Mouse (Mus musculus): ENCODE results near the gene C2cd5. TPM values are rescaled to one million over a fixed set of nuclear protein-coding genes. Genes with fewer than 3 reads are reported as not detected.

Gene C2cd5
- total RNA-seq, 2 experiments from 2014 or later: 98.8 to 122 TPM

DNA sequence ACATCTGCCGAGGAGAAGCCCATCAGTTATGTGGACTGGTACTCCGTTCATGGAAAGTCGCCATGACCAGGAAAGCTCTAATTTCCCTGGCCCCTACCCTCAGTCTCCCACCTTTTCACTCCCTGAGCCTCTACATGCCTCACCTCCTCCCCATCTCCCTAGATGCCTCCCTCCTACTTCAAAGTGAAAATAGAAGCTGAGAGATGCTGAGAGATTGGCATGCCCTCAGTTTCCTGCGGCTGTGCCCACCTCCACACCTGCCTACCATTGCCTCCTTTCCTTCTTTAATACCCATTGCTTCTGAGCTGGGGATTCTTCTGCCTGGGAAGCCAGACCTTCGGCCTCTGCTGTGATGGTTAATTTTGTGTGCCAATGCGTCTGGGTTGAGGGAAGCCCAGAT is 19.4 kb upstream of the C2cd5 start:
- no peak for ATAC-seq (replicated peaks; ENCODE audit: low FRiP score, poor library complexity, severe bottlenecking)

DNA sequence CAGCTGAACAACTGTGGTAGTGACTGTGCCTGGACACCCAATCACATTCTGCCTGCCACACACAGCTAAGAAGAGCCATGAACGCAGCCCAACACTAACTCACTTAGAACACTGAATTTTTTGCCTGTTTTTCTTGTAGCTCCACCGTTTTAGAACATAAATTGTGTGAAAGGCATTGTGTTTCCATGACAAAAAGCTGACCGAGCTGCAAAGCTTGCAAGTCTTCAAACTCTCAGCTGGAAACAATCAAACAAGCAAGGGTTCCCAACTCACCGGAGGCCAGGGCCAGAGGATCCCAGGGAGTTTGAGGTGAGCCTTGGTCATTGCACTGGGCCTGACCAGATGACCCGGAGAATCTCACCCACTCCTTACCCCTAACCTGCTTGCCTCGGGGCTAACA is 16.8 kb upstream of the C2cd5 start:
- no peak for ATAC-seq (replicated peaks; ENCODE audit: low FRiP score, poor library complexity, severe bottlenecking)

DNA sequence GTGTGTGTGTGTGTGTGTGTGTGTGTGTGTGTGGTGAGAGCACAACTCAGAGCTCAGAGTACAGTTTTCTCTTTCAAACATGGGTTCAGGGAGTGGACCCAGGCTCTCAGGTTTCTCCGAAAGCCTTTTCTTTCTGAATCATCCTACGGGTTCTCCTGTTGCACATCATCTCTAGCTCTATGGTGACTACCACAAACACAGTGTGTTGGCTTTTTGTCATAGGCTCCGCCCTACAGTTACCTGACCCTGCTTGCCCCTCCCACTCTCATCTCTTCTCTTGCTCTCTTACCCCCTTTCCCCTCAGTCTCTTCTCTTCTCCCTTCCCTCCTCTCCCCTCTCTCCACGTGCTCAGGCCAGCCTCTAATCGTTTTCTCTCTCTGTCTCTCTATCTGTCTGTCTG is 15.6 kb upstream of the C2cd5 start:
- ATAC-seq (replicated peaks; ENCODE audit: low FRiP score, poor library complexity, severe bottlenecking): peak; percentile 61

DNA sequence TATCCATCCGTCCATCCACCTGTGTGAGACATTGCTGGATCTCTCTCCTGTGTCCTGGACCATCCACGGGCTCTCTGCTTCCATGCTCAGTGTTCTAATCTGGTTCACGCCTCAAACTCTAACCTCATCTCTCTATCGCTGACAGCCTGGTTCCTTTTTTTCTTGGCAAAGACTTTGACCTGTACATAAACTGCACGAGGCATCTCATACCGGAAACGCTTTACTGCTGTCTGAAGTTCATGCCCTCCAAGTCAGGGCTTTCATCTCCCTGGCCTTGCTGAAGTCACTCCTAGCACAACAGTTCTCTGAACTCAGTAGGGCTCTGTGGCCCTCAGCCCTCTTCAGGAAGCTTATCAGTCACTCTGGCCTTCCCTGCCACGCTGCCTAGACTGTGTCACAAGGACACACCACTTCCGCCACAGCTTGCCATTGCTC is 15.1 kb upstream of the C2cd5 start:
- peak; percentile 79 for ATAC-seq (replicated peaks; ENCODE audit: low FRiP score, poor library complexity, severe bottlenecking)

DNA sequence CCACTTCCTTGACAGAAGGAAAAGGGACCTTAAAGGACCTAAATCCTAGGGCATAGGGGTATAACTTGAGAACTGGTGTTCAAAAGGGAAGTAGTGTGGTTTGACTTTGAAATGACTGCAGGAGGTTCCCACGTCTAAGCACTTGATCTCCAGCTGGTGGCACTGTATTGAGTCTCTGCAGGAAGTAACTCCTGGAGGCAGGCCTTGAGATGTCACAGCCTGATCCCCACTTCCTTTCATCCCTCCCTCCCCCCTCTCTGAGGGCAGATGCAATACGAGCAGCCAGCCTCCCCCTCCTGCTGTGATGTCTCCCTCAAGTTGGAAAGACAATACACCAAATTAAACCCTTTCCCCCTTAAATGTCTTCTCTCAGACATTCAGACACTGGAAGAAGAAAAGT is 14.6 kb upstream of the C2cd5 start:
- no peak for ATAC-seq (replicated peaks; ENCODE audit: low FRiP score, poor library complexity, severe bottlenecking)

DNA sequence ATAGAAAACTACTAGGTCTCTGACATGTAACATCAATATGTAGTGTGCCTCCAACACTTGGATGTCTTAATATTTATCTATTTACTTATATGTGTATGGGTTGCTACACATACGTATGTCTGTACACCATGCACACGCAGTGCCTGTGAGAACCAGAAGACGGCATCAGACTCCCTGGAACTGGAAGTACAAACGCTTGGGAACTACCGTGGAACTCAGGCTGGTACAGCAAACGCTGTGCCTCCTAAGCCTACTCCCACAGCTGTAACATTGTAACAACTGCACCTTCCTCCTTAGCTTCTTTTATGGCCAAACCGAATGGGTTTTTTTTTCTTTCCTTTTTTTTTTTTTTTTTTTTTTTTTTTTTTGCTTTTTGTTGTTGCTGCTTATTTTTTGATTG is 10.4 kb upstream of the C2cd5 start:
- no peak for ATAC-seq (replicated peaks; ENCODE audit: low FRiP score, poor library complexity, severe bottlenecking)

DNA sequence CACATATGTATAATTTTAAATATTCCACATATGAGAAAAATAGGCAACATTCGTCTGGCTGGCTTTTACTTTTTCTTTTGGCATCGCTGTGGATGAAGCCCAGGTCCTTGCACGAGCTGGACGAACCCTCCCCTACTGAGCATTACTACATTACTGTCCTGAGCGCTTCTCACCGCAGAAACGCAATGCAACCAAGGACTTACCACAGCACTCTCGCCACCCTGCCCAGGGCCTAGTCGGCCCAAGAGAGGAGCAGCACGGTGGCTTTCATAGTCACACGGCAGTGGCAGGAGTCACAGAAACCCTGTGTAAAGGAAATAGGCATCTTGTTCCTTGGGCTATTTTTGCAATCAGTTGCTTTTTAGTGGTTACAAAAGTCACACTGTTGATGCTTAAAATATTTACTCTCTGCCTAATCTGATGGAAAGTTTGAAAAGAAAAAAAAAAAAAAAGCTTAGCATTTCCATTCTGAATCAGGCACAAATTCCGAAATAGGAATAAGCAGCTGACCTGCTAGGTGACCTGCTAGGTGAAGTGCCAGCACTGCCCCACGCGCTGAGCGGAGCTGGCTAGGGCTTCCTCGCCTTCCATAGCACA is 9.8 kb upstream of the C2cd5 start:
- ATAC-seq (replicated peaks; ENCODE audit: low FRiP score, poor library complexity, severe bottlenecking): no peak

DNA sequence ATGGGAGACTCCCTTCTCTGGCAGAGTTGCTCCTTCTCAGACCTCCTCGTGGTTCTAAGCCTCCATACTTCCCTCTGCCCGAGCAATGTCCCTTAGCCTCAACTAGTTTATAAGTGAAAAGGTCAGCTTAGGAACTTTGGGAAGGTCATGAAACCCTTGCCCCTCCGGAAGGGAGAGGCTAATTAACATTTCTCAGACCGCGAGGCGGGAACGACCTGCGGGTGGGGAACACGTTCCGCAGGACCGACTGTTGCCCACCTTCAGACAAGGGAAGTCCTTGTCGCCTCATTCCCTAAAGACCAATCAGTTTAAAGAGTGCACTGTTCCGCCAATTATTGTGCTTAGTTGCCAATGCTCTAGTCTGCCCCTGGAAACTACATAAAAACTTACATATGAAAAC is 8.1 kb upstream of the C2cd5 start:
- no peak for ATAC-seq (replicated peaks; ENCODE audit: low FRiP score, poor library complexity, severe bottlenecking)

DNA sequence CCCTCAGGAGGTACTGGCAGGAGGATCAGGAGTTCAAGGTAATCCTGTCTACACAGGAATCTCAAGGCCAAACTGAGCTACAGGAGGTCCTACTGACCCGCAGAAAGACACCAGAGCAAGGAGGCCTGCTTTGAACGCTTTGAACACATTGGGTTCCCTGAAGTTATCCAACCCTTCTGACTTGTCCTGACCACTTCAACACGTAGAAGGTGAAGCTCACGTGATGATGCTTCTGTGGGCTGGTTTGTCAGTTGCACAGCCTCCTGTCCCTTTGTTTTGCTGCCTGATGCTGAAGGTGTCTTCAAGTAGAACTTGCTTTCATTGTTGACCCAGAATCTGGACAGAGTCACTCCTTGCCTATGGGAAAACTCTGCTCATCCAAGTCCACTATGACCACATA is 7.7 kb upstream of the C2cd5 start:
- ATAC-seq (replicated peaks; ENCODE audit: low FRiP score, poor library complexity, severe bottlenecking): no peak

DNA sequence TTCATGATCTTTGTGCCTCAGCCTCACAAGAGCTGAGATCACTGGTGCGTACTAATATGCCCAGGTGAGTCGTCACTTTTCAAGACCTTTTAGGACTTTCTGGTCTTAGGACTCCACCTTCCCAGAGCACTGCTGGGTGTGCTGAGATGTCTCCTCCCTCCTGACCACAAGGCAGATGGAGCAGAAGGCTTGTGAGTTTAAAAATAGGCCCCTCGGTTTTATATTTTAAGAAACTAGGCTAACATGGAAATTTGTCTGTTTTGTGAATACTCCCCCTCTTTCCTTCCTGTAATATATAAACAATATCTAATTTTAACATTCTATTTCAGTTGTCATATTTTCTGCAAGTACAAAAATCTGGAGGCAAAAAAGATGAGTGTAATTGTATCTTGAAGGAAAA is 5.8 kb upstream of the C2cd5 start:
- ATAC-seq (replicated peaks; ENCODE audit: low FRiP score, poor library complexity, severe bottlenecking): no peak

DNA sequence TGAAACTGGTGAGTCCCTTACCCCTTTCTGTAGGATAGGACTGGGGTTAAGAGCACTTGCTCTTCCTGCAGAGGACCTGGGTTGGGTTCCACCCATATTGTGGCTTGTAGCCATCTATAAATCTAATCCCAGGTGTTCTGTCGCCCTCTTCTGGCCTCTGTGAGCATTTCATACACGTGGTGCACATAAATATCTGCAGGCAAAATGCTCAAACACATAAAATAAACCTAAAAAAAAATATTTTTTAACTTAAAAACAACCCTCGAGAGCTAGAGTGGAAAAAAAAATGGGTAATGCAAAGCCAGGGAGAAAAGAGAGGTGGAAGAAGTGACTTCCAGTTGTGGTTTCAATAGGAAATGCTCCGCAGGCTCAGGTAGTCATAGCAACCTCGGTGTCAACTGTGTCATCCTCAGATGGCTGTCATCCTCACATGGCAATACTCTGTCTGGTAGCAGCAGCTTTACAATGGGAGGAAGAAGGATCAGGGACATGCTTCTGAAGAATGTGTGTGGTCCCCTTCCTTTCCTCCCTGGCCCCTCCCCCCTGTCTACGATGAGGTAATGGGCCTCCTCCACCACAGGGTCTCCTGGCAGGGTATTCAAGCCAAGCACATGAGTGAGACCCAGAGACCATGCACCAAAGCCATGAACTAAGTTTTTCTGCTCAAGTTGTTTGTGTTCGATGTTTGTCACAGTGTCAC is 4.2 kb upstream of the C2cd5 start:
- no peak for ATAC-seq (replicated peaks; ENCODE audit: low FRiP score, poor library complexity, severe bottlenecking)

DNA sequence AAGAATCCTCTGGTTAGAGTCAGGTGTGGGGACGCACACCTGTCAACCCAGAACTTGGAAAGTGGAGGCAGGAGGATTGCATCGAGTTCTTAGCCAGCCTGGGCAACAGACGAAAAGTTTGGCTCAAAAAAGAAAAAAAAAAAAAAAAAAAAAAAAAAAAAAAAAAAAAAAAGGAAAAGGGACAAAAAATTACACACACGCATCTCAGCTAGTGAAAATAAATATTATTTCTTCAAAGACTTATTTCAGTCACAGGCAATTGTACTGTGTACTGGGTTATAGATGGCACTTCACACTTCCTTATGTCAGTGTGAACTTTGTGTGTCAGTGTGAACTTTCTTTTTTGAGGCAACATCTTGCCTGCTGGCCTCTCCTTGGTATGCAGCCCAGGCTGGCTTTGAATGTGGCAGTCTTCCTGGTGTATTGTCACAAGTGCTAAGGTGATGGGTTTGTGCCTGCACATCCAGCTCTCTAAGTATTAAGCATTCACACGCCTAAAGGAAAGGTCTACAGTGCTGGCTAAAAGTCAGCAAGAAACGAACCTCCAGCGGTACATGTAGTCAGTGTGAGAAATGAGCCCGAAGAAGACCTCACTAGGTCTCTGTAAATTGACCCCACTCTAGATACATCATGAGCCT is 656 bp upstream of the C2cd5 start:
- ATAC-seq (replicated peaks; ENCODE audit: low FRiP score, poor library complexity, severe bottlenecking): no peak

DNA sequence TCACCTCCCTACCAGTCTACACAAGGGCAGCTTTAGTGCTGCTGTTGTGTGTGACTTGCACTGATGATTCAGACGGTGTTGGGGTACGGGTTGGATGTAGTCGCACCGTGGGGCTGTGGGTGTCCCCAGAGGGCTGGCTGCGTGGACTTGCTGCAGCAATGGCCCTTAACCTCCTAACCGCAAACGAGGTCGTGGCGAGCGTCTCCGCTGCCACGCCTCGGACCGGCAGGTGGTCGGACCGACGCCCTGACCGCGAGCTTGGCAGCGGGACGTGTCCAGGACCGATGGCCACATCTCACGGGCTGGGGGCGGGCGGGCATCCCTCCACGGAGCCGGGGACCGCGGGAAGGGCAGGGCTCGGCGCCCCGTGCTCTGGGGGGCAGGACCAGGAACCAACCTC is 660 bp downstream of the C2cd5 start:
- ATAC-seq (replicated peaks; ENCODE audit: low FRiP score, poor library complexity, severe bottlenecking): peak; percentile 68

DNA sequence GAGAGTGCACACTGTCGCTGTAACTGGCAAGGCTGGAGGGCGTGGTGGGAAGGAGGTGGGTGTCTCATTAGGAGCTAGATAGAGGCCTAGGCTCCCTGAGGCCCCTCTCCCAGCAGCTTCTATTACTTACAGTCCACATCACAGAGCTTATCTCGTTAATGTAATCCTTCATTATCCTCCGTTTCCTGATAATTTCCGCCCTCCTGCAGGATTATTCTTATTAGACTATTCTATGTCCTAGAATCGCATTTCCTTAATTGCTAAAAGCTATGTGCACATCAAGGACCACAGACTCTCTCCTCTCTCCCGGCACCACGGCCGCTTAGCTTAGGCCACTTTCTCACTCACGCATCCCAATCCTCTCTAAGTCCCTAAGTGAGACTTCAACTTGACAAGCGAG is 4.8 kb downstream of the C2cd5 start:
- no peak for ATAC-seq (replicated peaks; ENCODE audit: low FRiP score, poor library complexity, severe bottlenecking)

DNA sequence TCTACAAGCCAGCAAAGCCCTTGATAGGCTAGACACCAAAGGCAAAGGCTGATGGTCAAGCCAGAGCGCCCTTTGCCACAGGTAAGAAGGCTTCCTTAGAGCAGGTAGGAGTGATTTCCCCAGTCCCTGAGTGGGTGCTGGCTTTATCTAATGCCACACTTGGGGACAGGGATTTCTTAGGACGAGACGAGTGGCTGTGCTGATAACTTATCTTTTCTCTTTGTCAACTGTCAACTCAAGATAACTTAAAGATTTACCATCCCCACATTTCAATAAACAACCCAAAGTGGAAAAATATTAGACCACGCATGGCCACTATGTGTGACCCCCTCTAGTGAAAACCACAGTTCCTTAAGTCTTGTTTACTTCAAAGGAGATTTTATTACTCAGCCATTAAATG is 7.1 kb downstream of the C2cd5 start:
- no peak for ATAC-seq (replicated peaks; ENCODE audit: low FRiP score, poor library complexity, severe bottlenecking)

DNA sequence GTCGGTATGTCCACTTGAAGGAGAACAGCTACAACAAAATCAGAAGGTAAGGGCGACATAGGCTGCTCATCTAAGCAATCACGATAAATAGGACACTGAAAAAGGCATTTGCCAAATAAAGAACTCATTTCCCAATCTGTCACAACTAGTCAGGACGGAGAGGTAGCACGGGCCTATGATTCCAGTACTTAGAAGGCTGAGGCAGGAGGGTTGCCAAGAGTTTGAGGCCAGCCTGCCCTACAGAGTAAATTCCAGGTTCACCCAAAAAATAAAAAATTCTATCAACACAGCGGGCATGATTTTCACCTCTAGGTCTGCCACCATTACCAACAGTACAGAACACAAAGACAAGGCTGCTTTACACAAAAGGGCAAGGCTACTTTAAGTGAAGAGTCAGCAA is 8.9 kb downstream of the C2cd5 start:
- no peak for ATAC-seq (replicated peaks; ENCODE audit: low FRiP score, poor library complexity, severe bottlenecking)

DNA sequence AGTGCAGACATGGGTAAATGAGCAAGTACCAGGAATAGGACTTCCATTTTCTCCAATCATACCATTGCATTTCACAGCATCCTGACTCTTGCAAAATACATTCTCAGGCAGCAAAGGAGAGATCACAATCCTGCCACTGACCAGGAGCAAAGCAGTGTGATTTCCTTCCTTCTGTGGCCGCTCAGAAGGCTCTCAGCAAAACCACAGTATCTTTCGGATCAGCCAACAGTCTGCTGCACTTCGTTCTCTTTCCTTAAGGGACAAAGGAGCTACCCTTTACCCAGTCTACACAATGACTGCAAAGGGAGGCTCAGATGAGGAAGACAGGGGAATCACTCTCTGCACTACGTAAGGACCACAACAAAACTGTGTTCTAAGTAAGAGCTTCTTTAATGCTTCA is 12.6 kb downstream of the C2cd5 start:
- no peak for ATAC-seq (replicated peaks; ENCODE audit: low FRiP score, poor library complexity, severe bottlenecking)

DNA sequence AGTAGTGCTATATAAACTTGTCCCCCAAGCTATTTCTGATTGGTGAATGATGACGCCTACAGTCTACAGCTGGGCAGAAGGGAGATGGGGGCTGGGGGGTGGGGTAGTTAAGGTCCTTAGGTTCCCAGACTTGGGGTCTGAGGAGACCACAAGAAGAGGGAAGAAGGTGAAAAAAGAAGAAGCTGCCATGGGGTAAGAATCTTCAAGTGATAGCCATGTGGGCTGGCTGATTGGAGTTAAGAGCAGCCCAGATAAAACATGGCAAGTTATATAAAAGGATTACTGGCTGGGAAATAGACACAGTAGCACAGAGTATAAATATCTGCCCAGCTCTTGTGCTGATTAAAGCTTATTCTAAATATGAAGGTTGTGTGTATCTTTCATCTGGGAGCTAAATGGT is 14.0 kb downstream of the C2cd5 start:
- no peak for ATAC-seq (replicated peaks; ENCODE audit: low FRiP score, poor library complexity, severe bottlenecking)

DNA sequence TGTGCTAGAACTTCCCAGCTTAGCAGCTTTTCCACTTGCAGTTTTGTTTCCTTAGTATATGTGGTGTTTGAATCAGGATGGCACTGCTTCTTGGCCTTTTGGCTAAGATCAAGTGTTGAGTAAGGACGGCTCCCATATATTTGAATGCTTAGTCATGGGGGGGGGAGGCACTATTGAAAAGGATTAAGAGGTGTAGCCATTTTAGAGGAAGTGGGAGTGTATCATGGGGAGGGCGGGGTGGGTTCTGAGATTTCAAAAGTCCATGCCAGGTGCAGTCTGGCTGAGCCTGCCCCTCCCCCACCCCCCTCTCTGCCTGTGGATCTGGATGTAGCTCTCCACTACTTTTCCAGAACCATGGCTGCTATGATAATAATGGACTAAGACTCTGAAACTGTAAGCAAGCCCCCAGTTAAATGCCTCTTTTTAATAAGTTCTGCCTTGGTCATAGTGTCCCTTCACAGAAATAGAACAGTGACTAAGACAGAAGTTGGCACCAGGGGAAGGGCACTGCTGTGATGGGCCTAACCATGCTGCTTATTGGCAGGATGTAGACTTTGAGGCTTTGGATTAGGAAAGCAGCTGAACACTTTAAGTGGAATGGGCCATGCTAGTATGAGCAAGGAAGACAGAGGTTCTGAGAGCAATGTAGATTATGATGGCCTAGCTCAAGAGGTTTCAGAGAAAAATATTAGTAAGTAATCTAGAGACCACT is 15.5 kb downstream of the C2cd5 start:
- no peak for ATAC-seq (replicated peaks; ENCODE audit: low FRiP score, poor library complexity, severe bottlenecking)

DNA sequence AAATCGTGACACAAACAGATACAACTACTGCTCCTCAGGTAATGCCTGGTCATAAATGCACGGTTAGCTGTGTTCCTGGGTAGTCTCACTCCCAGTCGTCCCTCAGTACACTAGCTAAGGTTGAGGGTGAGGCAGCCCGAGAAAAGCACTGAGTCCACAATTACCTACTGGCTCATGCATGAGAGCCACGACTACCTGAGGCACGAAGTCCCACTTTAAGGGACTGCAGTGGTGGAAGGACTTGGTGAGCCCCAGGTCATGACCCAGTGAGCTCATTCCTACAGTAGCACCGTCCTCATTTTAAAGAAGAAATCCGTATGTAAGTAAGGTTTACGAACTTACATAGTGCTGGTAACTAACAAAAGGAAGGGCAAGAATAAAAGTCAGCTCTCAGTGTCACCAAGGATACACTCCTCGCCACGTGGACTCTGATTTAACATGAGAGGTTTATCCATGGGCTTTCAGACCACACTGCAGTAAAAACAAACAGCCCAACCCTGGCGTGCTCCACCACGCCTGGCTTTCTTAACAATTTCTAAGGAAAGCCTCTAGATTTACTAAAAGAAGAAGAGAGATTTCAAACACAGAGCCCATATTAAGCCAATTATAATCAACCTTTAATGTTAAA is 18.3 kb downstream of the C2cd5 start:
- ATAC-seq (replicated peaks; ENCODE audit: low FRiP score, poor library complexity, severe bottlenecking): no peak
